Mouse (Mus musculus): ENCODE measurements around the gene Lzts3. TPM values are rescaled to one million over a fixed set of nuclear protein-coding genes. Genes with fewer than 3 reads are reported as not detected.

Lzts3 gene
- 1 to 10 TPM; 5.4 to 5.9 TPM for total RNA-seq (2023)

DNA sequence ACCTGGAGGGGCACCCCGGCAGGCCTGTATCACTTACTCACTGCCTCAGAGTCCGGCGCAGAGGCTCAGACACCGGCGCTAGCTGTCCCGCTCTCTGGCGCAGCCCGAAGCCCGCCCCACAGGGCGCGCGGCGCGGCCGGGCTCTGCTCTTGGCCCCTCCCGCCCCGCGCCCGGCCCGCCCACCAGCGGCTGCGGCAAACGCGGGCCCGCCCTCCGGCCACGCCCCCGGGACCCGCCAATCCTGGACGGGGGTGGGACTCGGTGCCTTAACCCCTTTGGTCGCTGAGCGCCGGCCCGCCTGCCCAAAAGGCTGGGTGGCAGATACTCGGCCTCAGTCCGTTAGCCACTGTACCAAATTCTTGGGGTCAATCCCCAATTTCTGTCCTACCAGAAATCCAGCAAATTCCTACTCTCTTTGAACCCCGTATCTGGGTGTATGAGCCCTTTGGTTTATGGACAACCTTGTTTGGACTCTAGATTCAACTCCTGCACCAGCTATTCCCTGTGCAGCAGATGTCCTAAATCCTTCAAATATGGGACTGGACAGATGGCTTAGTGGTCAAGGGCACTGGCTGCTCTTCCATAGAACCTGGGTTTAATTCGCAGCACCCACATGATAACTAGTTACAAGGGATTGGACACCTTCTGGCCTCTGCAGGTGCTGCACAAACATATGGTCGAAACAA is at the start of gene Lzts3:
Gene Lzts3, minus strand, starts transcription at position 120 of the 686 bp plus-strand sequence.

DNA sequence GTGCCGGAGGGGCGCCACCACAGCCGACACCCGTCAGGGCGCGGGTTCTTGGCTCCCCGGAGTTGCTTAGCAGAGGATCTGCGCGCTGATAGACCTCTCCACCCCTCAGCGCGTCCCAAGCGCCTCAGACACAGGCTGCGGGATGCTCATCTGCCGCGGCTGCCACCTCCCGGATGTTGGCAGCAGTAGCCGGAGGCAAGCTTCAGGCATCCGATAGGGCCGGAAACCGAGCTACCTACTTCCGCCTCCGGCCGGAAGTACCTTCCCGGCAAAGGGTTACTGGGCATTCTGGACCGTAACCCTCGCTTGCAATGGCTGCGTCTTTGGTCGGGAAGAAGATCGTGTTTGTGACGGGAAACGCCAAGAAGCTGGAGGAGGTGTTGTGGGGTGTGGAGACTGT is 25.0 kb upstream of the Lzts3 start, which contains the start of gene Itpa:
Gene Itpa, plus strand, starts transcription at position 52 of the 400 bp plus-strand sequence.

DNA sequence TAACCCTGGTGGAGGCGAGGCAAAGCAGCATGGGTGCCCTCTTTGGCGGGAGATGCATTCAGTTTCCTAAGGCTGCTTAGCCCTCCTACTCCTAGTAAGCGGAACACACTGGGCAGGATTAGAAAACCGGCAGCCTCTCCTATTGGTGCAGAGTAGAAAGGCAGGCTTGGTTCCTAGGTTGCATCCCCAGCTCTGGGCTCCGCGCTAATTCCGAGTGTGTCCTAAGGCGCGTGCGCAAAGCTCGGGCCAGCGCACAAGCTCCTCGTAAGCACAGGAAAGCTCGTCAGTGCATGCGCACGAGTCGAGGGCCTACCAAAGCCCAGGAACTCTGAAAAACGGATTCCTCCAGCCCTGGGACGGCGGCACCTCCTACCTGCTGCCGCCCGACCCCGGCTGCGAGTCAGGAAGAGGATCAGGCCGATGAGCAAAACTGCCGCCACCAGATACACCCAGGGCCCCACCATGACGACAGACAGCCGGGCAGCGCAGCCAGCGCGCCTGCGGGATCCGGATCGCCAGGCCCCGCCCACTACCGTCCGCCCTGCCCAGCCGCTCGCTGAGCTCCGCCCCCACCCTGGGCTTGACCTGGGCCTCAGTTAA is 21.6 kb upstream of the Lzts3 start, which contains the start of gene Ddrgk1:
Gene Ddrgk1, minus strand, starts transcription at position 558 of the 600 bp plus-strand sequence.

DNA sequence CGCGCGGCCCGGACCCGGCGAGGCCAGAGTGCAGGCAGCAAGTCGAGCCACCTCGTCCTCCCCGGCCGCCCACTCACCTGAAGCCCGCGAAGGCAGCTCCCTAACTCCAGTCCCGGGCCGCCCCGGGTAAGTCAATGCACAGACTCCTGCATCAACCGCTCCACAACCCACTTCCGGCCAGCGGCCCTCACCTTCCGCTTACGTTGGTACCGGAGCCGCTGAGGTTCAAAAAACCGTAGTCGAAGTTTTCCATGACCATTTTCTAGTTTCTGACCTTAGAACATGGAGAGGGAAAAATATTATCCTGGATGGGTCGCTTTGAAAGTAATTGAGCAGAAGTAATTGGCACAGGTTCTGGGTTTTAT is 12.8 kb downstream of the Lzts3 start, which contains the start of the genes Fastkd5 and Ubox5:
Gene Fastkd5, minus strand, starts transcription at position 189 of the 365 bp plus-strand sequence.
Gene Ubox5, minus strand, starts transcription at position 200 of the 365 bp plus-strand sequence.

Other genes starting within 250 kb of the Lzts3 start
- gene Cpxm1, start 245.2 kb downstream of the Lzts3 start, total RNA-seq (2023), result 1 to 10 TPM in 1 of 2 experiments, not detected in 1; 1.2 TPM
- gene Gm28372, start 237.6 kb downstream of the Lzts3 start, total RNA-seq (2023), result not detected
- gene 1700020A23Rik, start 237.5 kb downstream of the Lzts3 start, total RNA-seq (2023), result not detected
- not detected for gene Tmem239, start 236.3 kb downstream of the Lzts3 start, total RNA-seq (2023)
- 100 to 1,000 TPM; 156 to 175 TPM for gene Vps16, start 218.5 kb downstream of the Lzts3 start, total RNA-seq (2023)
- gene Pced1a, start 218.1 kb downstream of the Lzts3 start, total RNA-seq (2023), result 10 to 100 TPM; 22.2 to 26.2 TPM
- gene Ptpra, start 192.5 kb downstream of the Lzts3 start, total RNA-seq (2023), result 100 to 1,000 TPM; 104 to 116 TPM
- 10 to 100 TPM; 51.4 to 51.5 TPM for gene Mrps26, start 79.1 kb downstream of the Lzts3 start, total RNA-seq (2023)
- not detected for gene Oxt, start 66.6 kb downstream of the Lzts3 start, total RNA-seq (2023)
- gene Avp, start 60.2 kb downstream of the Lzts3 start, total RNA-seq (2023), result not detected
- gene Fastkd5, start 12.8 kb downstream of the Lzts3 start, total RNA-seq (2023), result 10 to 100 TPM; 11.4 to 13.1 TPM
- 1 to 10 TPM; 5.8 to 9.7 TPM for gene Ubox5, start 12.8 kb downstream of the Lzts3 start, total RNA-seq (2023)
- gene Ddrgk1, start 21.9 kb upstream of the Lzts3 start, total RNA-seq (2023), result 100 to 1,000 TPM; 143 to 150 TPM
- 10 to 100 TPM; 17.8 to 22.2 TPM for gene Itpa, start 24.8 kb upstream of the Lzts3 start, total RNA-seq (2023)
- 1 to 10 TPM; 5.8 to 7.1 TPM for gene Slc4a11, start 54.7 kb upstream of the Lzts3 start, total RNA-seq (2023)

Measured in B cell, adult 67 days (primary cell).